Mouse (Mus musculus) common myeloid progenitor, adult 5-6 weeks (primary cell): ENCODE data around the gene Tnfrsf23. TPM values are rescaled to one million over a fixed set of nuclear protein-coding genes. Genes with fewer than 3 reads are reported as not detected.
A peak's percentile ranks its signal among the peaks of the same experiment; 100 is the strongest.
"Not testable (repeated sequence)": the region's sequence is repeated elsewhere in the genome, so short reads cannot be mapped to it uniquely, and the experiment has no call there.

Source experiments
- ATAC-seq: replicated peaks from 2 replicates; pipeline ENCODE4 v1.8.0; 2016; ENCODE audit warnings: low read depth, mild to moderate bottlenecking, moderate TSS enrichment, inconsistent platforms; ENCODE audit not compliant: poor library complexity, severe bottlenecking
- total RNA-seq: library from RNA; stranded (forward); fragments of 200-1000, 187-1606 nt; gene quantifications from 2 replicates; pipeline ENCODE4 v1.2.3, GENCODE M21; 2017

Gene Tnfrsf23
- total RNA-seq, 1 experiment from 2014 or later: not detected

DNA sequence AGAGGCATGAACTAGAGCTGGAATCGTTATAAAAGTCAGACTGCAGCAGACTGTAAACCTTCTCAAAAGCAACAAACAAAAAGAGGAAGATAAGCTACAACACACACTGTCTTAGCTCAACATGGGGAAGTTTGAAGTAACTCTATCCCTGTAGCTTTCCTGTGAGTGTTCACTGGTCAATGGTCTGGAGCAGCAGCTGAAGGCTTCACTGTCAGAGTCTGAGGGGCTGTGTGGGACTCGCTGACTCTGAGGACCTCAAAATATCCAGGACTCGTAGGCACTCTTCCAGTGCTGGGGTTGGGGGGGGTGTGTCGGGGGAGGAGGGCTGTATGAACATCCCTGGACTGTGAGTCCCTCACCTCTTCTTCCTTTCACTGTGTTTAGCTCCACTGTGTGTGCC lies 519 bp upstream of the Tnfrsf23 start:
- ATAC-seq: peak; percentile 42

DNA sequence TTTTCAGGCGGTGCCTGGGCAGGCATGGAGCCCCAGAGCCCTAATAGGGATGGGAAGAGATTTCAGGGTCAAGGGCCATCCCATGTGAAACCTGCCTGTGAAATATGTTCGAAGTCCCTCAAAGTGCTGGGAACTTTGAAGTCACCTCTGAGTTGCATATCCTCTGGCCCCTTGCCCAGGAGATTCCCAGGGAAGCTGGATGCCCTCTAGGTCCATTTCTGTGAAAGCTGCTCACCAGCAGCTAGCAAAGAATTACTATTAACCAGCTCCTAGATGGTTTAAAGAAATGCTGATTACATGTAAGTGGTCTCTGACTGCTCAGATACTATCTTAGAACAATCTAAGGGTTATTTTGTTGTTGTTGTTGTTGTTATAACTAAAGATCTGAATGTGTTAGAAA lies 1.1 kb downstream of the Tnfrsf23 start:
- ATAC-seq: not testable (repeated sequence)

DNA sequence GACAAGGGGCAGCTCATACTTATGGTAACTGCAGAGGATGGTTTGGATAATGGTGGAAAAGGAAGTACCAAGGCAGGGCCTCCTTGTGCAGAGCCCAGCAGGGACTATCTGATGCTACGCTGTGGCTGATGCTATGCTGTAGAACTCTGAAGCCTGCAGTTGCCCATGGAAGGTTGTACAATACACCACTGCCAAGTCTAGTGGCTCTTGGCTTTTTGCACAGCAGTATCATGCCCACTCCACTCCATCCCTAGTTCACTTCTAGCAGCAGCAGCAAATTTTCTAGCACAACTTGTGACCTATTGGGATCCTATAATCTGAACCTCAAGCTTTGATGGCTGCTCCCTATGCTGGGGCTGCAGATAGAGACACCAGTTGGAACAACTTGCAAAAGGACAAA lies 4.1 kb downstream of the Tnfrsf23 start:
- no peak for ATAC-seq

DNA sequence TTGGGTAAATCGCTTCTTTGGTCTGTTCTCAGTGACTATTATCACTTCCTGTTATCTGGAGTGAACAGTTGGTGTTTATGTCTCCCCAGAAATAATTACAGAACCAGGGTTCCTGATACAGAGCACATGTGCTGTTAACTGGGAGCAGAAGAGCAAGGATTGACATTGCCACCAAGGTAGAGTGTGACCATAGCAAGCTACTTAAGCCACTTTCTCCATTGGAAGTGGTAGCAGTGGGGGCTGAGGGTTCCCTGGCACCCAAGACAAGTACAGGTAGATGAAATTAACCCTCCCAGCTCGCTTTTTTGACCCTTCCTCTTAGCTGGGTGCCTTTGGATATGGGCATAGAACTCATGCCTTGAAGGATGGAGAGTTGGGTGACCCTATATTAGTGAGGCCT lies 4.8 kb downstream of the Tnfrsf23 start:
- not testable (repeated sequence) for ATAC-seq

- ATAC-seq: not testable (repeated sequence)
Measured at GRCm38 (mm10) chr7:143679650-143680049, 6.0 kb downstream of the Tnfrsf23 start.

- ATAC-seq: peak; percentile 68
Measured at GRCm38 (mm10) chr7:143666427-143667311, 19.0 kb downstream of the Tnfrsf23 start.

DNA sequence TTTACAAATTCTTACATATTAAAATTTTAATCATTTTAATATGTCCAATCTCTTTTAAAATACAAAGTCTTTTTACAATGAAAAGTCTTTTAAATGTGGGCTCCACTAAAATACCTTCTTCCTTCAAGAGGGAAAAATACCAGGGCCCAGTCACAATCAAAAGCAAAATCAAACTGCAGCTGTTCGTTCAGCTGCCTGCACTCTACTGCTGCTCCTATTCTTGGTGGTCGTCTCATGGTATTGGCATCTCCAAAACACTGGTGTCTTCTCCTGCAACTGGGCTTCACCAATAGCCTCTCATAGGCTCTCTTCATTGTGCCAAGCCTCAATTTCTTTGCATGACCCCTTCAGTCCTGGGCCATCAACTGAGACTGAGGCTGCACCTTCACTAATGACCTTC lies 22.2 kb downstream of the Tnfrsf23 start:
- ATAC-seq: no peak

- no peak for ATAC-seq
Measured at GRCm38 (mm10) chr7:143660797-143661196, 24.9 kb downstream of the Tnfrsf23 start.

DNA sequence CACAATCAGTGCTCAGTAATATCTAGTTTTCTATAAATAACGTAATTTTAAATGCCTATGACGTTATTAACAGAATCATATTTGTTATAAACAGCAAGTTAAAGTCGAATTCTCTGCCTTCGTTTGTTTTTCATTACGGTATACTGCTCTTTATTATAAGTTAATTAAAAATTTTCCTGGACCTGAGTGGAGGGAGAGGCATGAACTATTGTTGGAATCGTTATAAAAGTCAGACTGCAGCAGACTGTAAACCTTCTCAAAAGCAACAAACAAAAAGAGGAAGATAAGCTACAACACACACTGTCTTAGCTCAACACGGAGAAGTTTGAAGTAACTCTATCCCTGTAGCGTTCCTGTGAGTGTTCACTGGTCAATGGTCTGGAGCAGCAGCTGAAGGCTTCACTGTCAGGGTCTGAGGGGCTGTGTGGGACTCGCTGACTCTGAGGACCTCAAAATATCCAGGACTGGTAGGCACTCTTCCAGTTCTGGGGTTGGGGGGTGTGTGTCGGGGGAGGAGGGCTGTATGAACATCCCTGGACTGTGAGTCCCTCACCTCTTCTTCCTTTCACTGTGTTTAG lies 35.8 kb downstream of the Tnfrsf23 start:
- peak; percentile 45 for ATAC-seq

DNA sequence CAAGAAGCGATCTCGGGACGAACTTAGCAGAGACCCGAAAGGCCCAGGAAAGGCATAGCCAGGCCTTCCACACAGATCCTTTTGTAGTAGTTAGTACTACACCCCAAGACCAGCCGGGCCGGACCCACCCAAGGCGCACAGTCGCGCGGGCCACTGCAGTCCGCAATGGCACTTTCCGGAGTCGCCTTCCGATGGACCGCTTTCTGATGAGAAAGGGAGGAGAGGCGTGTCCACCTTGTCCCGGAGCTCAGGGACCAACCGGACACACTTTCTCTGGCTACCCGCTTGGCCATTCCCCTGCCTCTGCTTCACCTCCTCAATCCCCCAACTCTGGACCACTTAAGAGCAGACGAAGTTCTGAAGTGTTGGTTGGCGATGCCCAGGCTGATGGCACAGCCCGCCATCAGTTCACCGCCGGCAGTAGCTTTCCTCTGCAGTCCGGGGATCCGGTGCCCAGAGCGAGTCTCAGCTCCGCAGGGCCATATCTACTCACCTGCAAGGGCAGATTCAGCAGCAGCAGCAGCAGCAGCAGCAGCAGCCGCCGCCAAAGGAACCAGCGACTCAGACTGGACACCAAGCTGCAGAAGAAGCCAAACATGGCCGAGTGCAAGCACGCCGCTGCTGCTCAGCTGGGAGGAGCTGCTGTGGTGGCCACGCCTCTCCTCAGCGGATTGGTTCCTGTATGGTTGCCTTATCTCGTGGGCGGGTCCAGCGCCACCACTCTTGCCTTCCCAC lies 36.5 kb downstream of the Tnfrsf23 start, which contains the start of gene Tnfrsf22:
TSS of gene Tnfrsf22 (minus strand) at position 628 of the 735 bp plus-strand sequence.
- peak; percentile 100 for ATAC-seq

- peak; percentile 64 for ATAC-seq
Measured at GRCm38 (mm10) chr7:143643949-143644348, 41.7 kb downstream of the Tnfrsf23 start.

GRCm38 (mm10) chr7:143636674-143637073 lies 49.0 kb downstream of the Tnfrsf23 start:
- ATAC-seq: no peak

DNA sequence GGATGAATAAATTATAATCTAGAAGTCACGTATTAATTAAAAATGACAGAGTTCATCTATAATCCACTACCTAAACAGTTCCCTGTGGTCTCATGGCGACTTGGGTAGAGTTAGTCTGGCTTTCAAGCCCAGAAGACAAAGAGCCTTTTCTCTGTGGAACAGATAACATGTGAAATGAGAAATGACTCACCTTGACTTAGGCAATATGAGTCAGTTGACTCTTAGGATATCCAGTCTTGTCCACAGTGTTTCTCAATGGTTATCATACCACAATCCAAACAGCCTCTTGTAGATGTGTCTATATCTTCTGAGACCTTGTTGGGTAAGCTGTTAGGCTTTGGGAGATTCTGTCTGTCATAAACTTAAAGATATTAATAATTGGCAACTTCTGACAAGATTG lies 54.2 kb downstream of the Tnfrsf23 start:
- no peak for ATAC-seq

- no peak for ATAC-seq
Measured at GRCm38 (mm10) chr7:143629501-143629900, 56.2 kb downstream of the Tnfrsf23 start.

GRCm38 (mm10) chr7:143628540-143628939 lies 57.1 kb downstream of the Tnfrsf23 start, which contains the start of gene Tnfrsf26:
Gene Tnfrsf26 (minus strand): TSS chr7:143628722.
- no peak for ATAC-seq

- peak; percentile 72 for ATAC-seq
Measured at GRCm38 (mm10) chr7:143627555-143628286, 58.0 kb downstream of the Tnfrsf23 start.

DNA sequence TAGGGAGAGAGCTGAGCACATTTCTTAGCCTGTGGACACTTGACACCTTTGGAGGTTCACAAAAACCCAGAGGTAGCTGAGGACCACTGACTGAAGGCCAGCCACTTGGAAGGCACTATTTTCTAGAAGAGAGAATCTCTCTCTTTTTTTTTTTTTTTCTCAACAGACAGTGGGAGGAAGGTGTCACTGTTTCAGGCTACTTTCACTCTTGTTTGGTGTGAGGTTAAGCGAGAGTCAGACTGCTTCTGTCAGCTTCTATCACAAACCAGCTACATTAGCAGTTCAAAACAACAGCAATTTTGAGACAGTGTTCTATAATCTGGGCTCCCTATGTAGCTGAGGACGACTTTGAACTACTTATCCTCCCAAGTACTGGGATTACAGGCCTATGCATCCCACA lies 59.5 kb downstream of the Tnfrsf23 start:
- ATAC-seq: no peak

- no peak for ATAC-seq
Measured at GRCm38 (mm10) chr7:143625151-143625550, 60.5 kb downstream of the Tnfrsf23 start.

GRCm38 (mm10) chr7:143624561-143624960 lies 61.1 kb downstream of the Tnfrsf23 start:
- no peak for ATAC-seq

- no peak for ATAC-seq
Measured at GRCm38 (mm10) chr7:143620951-143621350, 64.7 kb downstream of the Tnfrsf23 start.
